Mouse (Mus musculus) telencephalon, adult 2 months (tissue): ENCODE results near the gene Carns1.

ENCODE experiments used
- DNase-seq: peaks from one replicate; pipeline ENCODE4 v3.0.0-alpha.2; 2011; ENCODE audit warnings: low read depth, low spot score

The Carns1 gene

GRCm38 (mm10) chr19:4202149-4202548, 26.9 kb upstream of the Carns1 start:
- DNase-seq = no peak

- peak; percentile 95 for DNase-seq
These were observed 26.1 kb upstream of the Carns1 start, which contains the start of gene Rad9a for GRCm38 (mm10) chr19:4201291-4201909. Rad9a (minus strand) TSS chr19:4201662.

GRCm38 (mm10) chr19:4197180-4197579, 21.9 kb upstream of the Carns1 start:
- no peak for DNase-seq

GRCm38 (mm10) chr19:4196548-4196947, 21.3 kb upstream of the Carns1 start:
- DNase-seq = no peak

- DNase-seq = no peak
These were observed 20.8 kb upstream of the Carns1 start for GRCm38 (mm10) chr19:4196048-4196447.

- no peak for DNase-seq
These were observed 19.7 kb upstream of the Carns1 start for GRCm38 (mm10) chr19:4194776-4195650.

GRCm38 (mm10) chr19:4194021-4194724, 18.9 kb upstream of the Carns1 start:
- no peak for DNase-seq

GRCm38 (mm10) chr19:4193129-4193528, 17.9 kb upstream of the Carns1 start:
- no peak for DNase-seq

- no peak for DNase-seq
These were observed 17.1 kb upstream of the Carns1 start for GRCm38 (mm10) chr19:4192251-4192985.

- DNase-seq = peak; percentile 80
These were observed 16.4 kb upstream of the Carns1 start, which contains the start of gene Ppp1ca for GRCm38 (mm10) chr19:4191528-4192250. Ppp1ca (plus strand) TSS chr19:4192065.

GRCm38 (mm10) chr19:4190831-4191334, 15.6 kb upstream of the Carns1 start, which contains the start of gene Tbc1d10c:
Tbc1d10c (minus strand) TSS chr19:4191284.
- no peak for DNase-seq

- DNase-seq = no peak
These were observed 13.9 kb upstream of the Carns1 start for GRCm38 (mm10) chr19:4189051-4189620.

- no peak for DNase-seq
These were observed 12.0 kb upstream of the Carns1 start for GRCm38 (mm10) chr19:4187303-4187702.

- no peak for DNase-seq
These were observed 10.0 kb upstream of the Carns1 start for GRCm38 (mm10) chr19:4184976-4185975.

- DNase-seq = no peak
These were observed 8.4 kb upstream of the Carns1 start for GRCm38 (mm10) chr19:4183689-4184088.

GRCm38 (mm10) chr19:4181892-4182291, 6.6 kb upstream of the Carns1 start:
- peak; percentile 79 for DNase-seq

- no peak for DNase-seq
These were observed 5.1 kb upstream of the Carns1 start for GRCm38 (mm10) chr19:4180411-4180810.

- DNase-seq = no peak
These were observed 2.4 kb downstream of the Carns1 start for GRCm38 (mm10) chr19:4172925-4173324.
